Mouse (Mus musculus) limb, embryonic 12.5 days (tissue): ENCODE data around the gene Rd3. TPM values are rescaled to one million over a fixed set of nuclear protein-coding genes. Genes with fewer than 3 reads are reported as not detected.

Experiments
- ATAC-seq: fragments of 200-750 bp; cut with Nextera tagmentation; 2 replicates; pipeline ENCODE4 v1.8.0; 2017; ENCODE audit warnings: low read depth, moderate TSS enrichment; ENCODE audit not compliant: insufficient number of reproducible peaks, insufficient read depth, low FRiP score, low TSS enrichment
- H3K27ac ChIP-seq: fragments of 300-500 bp; sonication (generic); 2 replicates; pipeline ENCODE4 v1.5.1; 2016; ENCODE audit warnings: mild to moderate bottlenecking, moderate library complexity
- H3K27me3 ChIP-seq: fragments of 300-500 bp; sonication (generic); 2 replicates; pipeline ENCODE4 v1.6.1; 2016; ENCODE audit warnings: mild to moderate bottlenecking, moderate library complexity
- H3K36me3 ChIP-seq: fragments of 300-500 bp; sonication (generic); 2 replicates; pipeline ENCODE4 v1.6.1; 2016; ENCODE audit warnings: mild to moderate bottlenecking, moderate library complexity
- H3K4me1 ChIP-seq: fragments of 300-500 bp; sonication (generic); replicated peaks from 2 replicates; pipeline ENCODE4 v1.6.1; 2016
- H3K4me2 ChIP-seq: fragments of 300-500 bp; sonication (generic); 2 replicates; pipeline ENCODE4 v1.6.1; 2016; ENCODE audit warnings: mild to moderate bottlenecking, moderate library complexity
- H3K4me3 ChIP-seq: fragments of 300-500 bp; sonication (generic); replicated peaks from 2 replicates; pipeline ENCODE4 v1.5.1; 2016; ENCODE audit warnings: mild to moderate bottlenecking
- H3K9ac ChIP-seq: fragments of 300-500 bp; sonication (generic); replicated peaks from 2 replicates; pipeline ENCODE4 v1.6.1; 2016; ENCODE audit warnings: mild to moderate bottlenecking, moderate library complexity
- H3K9me3 ChIP-seq: fragments of 300-500 bp; sonication (generic); 2 replicates; pipeline ENCODE4 v1.6.1; 2016; ENCODE audit warnings: mild to moderate bottlenecking, moderate library complexity
- WGBS: fragments of 180-500 bp; shearing (Covaris S2); methylation state at CpG from one replicate; pipeline ENCODE4 v1.1.7; 2016; 5-methylcytosine and 5-hydroxymethylcytosine counted together
- polyA plus RNA-seq: library from polyadenylated mRNA; unstranded; fragments of >200 nt; fragmentation: Nextera tagmentation; extraction: Ambion mirVana; gene quantifications from 2 replicates; pipeline ENCODE4 v1.2.1, GENCODE M21; 2016

The Rd3 gene
- polyA plus RNA-seq, 1 experiment from 2014 or later, result 0.49 TPM

- Histone ChIP-seq H3K27ac (no peak overlapping the region), H3K9me3 (no peaks in the 10 kb centered on the region), H3K4me2 (no peak overlapping the region), H3K9ac (no peak overlapping the region), H3K4me3 (no peak overlapping the region), H3K4me1 (no peaks in the 10 kb centered on the region), H3K36me3 (no peaks in the 10 kb centered on the region), H3K27me3 (no peaks in the 10 kb centered on the region)
- no peak for ATAC-seq
- WGBS, result 78% methylated on average over 2 of the region's 2 CpGs
These were observed 30.3 kb upstream of the Rd3 start for GRCm38 (mm10) chr1:191946835-191947234.

DNA sequence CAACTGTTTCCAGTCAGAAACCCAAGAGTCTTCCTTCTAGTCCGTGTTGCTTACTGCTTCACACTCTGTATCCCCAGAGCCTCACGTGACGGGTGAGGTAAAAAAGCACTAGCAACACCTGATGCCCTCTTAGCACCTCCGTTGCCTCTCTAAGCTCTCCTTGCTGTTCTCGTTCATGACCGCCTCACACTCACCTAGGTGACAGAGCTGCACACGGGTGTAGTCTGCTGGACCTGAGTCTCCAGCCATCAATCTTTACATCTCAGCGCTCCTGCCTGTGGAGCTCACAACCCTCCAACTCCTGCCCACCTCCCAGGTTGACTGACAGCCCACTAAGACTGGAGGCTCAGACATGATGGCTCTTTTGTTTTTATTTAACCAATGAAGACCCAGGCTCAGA is 29.4 kb upstream of the Rd3 start:
- no peak for ATAC-seq
- H3K36me3 ChIP-seq, result no peaks in the 10 kb centered on the region
- no peaks in the 10 kb centered on the region for H3K27me3 ChIP-seq
- H3K4me1 ChIP-seq, result no peaks in the 10 kb centered on the region
- no peak overlapping the region for H3K4me3 ChIP-seq
- H3K9me3 ChIP-seq, result no peaks in the 10 kb centered on the region
- no peak overlapping the region for H3K4me2 ChIP-seq
- H3K9ac ChIP-seq, result no peak overlapping the region
- H3K27ac ChIP-seq, result no peak overlapping the region
- WGBS, result 77% methylated on average over 8 of the region's 8 CpGs

GRCm38 (mm10) chr1:191948600-191948999 is 28.6 kb upstream of the Rd3 start:
- Histone ChIP-seq H3K4me2 (no peak overlapping the region), H3K36me3 (no peaks in the 10 kb centered on the region), H3K27me3 (no peaks in the 10 kb centered on the region), H3K27ac (no peak overlapping the region), H3K9ac (no peak overlapping the region), H3K4me3 (no peak overlapping the region), H3K4me1 (no peaks in the 10 kb centered on the region), H3K9me3 (no peaks in the 10 kb centered on the region)
- no peak for ATAC-seq
- WGBS, result 77% methylated on average over 8 of the region's 8 CpGs

DNA sequence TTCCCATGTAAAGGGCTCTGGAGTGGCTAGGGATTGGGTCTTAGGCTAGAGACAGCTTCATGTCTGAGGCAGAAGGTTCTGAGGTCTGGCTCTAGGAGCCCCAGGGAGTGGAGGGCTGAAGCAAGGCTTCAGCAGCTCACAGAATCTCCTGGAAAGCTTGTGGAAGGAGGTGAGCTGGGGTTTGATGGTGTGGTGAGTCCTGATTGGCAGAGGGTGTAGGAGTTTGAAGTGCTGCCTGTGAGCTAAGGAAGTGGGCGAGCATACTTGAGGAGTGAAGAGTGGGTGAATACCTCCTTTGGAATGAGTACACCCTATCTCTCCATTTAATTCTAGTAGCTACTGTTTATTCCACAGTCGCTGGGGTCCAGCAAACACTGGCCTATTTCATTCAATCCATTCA is 26.6 kb upstream of the Rd3 start:
- no peaks in the 10 kb centered on the region for H3K27me3 ChIP-seq

DNA sequence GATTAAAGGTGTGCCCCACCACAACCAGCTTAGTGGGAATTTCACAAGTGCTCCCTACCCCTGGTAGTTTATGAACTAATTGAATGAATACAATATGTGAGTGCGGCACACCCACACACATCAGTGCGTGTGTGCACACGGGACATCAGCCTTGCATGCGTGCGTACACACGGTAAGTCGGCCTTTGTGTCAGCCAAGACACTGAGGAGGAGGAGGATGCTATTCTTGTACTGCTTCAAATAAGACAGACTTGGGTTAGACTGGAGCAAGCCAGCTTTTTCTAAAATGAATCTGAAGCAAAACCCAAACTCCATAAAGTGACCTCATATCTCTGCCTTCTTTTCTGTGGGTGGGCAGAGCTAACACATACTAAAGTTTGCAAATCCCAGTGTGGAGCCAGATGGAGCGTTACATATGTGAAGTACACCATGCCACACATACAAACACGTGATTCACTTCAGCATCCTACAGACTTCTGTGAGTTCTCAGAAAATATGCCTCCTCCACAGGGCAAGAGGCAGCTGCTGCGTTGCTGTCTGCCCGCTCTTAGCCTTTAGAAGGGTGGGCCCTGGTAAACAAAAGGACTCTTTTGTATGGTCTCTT is 24.3 kb upstream of the Rd3 start:
- no peaks in the 10 kb centered on the region for H3K4me1 ChIP-seq
- WGBS, result 93% methylated on average over 11 of the region's 11 CpGs
- H3K36me3 ChIP-seq, result no peaks in the 10 kb centered on the region
- no peaks in the 10 kb centered on the region for H3K9me3 ChIP-seq
- H3K27ac ChIP-seq, result no peak overlapping the region
- ATAC-seq, result no peak
- no peak overlapping the region for H3K9ac ChIP-seq
- no peak overlapping the region for H3K4me3 ChIP-seq
- H3K27me3 ChIP-seq, result no peaks in the 10 kb centered on the region
- no peak overlapping the region for H3K4me2 ChIP-seq

More for the DNA sequence above, 26.6 kb upstream of the Rd3 start:
- Histone ChIP-seq H3K9ac (no peak overlapping the region), H3K27ac (no peak overlapping the region), H3K4me3 (no peak overlapping the region), H3K4me1 (no peaks in the 10 kb centered on the region), H3K4me2 (no peak overlapping the region), H3K36me3 (no peaks in the 10 kb centered on the region), H3K9me3 (no peaks in the 10 kb centered on the region)
- WGBS, result 56% methylated on average over 2 of the region's 2 CpGs
- no peak for ATAC-seq

GRCm38 (mm10) chr1:191955101-191955500 is 22.1 kb upstream of the Rd3 start:
- H3K9ac ChIP-seq, result no peak overlapping the region
- no peaks in the 10 kb centered on the region for H3K9me3 ChIP-seq
- H3K27ac ChIP-seq, result no peak overlapping the region
- ATAC-seq, result no peak
- no peaks in the 10 kb centered on the region for H3K27me3 ChIP-seq
- no peak overlapping the region for H3K4me3 ChIP-seq
- no peaks in the 10 kb centered on the region for H3K4me1 ChIP-seq
- WGBS, result 62% methylated on average over 3 of the region's 3 CpGs
- no peak overlapping the region for H3K4me2 ChIP-seq
- no peaks in the 10 kb centered on the region for H3K36me3 ChIP-seq

DNA sequence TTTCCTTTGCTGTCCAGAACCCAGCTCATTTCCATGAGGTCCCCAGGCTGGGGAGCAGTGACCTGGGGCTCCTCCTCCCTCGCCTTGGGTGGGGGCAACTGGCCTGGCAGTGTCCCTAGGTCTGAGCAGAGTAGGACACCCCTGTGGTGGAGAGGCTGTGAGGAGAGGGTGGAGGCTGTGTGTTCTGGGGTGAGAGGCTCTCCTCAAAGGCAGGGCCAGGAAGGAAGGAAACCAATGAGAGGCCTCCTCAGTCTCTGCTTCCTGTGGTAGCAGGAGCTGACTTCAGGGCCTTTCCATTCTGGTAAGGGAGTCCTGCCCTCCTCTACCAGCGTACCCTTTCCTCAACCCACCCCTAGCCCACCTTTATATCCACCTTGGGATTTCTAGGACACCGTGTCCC is 20.9 kb upstream of the Rd3 start:
- H3K27me3 ChIP-seq, result no peaks in the 10 kb centered on the region
- H3K4me2 ChIP-seq, result no peak overlapping the region
- no peak overlapping the region for H3K4me3 ChIP-seq
- 70% methylated on average over 3 of the region's 3 CpGs for WGBS
- no peaks in the 10 kb centered on the region for H3K9me3 ChIP-seq
- H3K36me3 ChIP-seq, result no peaks in the 10 kb centered on the region
- no peak overlapping the region for H3K27ac ChIP-seq
- H3K9ac ChIP-seq, result no peak overlapping the region
- no peaks in the 10 kb centered on the region for H3K4me1 ChIP-seq
- no peak for ATAC-seq

DNA sequence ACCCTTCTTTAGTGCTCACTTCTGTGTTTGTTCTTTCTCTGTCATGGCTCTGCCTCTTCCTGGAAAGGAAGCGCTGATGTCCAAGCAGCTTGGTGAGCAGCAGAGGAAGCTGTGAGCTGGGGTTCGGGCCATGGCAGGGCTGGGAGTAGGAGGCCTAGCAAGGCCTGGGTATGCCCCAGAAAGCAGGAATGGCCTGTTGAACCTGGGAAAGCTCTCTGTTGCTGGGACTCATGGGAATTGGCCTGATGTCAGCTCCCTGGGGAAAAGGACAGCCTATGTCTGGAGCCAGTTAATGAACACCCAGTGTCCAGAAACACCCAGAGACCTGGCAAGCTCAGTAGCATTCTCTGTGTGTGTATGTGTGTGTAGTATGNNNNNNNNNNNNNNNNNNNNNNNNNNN is 20.3 kb upstream of the Rd3 start:
- H3K9me3 ChIP-seq, result no peaks in the 10 kb centered on the region
- WGBS, result 89% methylated on average over 2 of the region's 2 CpGs
- no peak overlapping the region for H3K9ac ChIP-seq
- no peaks in the 10 kb centered on the region for H3K36me3 ChIP-seq
- no peak overlapping the region for H3K27ac ChIP-seq
- H3K27me3 ChIP-seq, result no peaks in the 10 kb centered on the region
- H3K4me1 ChIP-seq, result no peaks in the 10 kb centered on the region
- H3K4me2 ChIP-seq, result no peak overlapping the region
- H3K4me3 ChIP-seq, result no peak overlapping the region
- no peak for ATAC-seq

GRCm38 (mm10) chr1:191957321-191957720 is 19.8 kb upstream of the Rd3 start:
- H3K9me3 ChIP-seq, result no peaks in the 10 kb centered on the region
- H3K4me3 ChIP-seq, result no peak overlapping the region
- no peak overlapping the region for H3K27ac ChIP-seq
- no peak overlapping the region for H3K9ac ChIP-seq
- H3K4me2 ChIP-seq, result no peak overlapping the region
- ATAC-seq, result no peak
- WGBS, result 97% methylated on average over 3 of the region's 3 CpGs
- no peaks in the 10 kb centered on the region for H3K4me1 ChIP-seq
- no peaks in the 10 kb centered on the region for H3K27me3 ChIP-seq
- no peaks in the 10 kb centered on the region for H3K36me3 ChIP-seq

- no peak for ATAC-seq
- Histone ChIP-seq H3K9me3 (no peaks in the 10 kb centered on the region), H3K4me2 (no peak overlapping the region), H3K36me3 (no peaks in the 10 kb centered on the region), H3K27me3 (no peaks in the 10 kb centered on the region), H3K27ac (no peak overlapping the region), H3K9ac (no peak overlapping the region), H3K4me3 (no peak overlapping the region), H3K4me1 (no peaks in the 10 kb centered on the region; the same call in 1 of the 2 replicates)
- WGBS, result 50% methylated on average over 2 of the region's 2 CpGs
These were observed 16.2 kb upstream of the Rd3 start for GRCm38 (mm10) chr1:191960946-191961345.

- 81% methylated on average over 3 of the region's 3 CpGs for WGBS
- ATAC-seq, result no peak
- H3K27me3 ChIP-seq, result no peaks in the 10 kb centered on the region
- H3K4me3 ChIP-seq, result no peak overlapping the region
- H3K36me3 ChIP-seq, result no peaks in the 10 kb centered on the region
- H3K27ac ChIP-seq, result no peak overlapping the region
- no peaks in the 10 kb centered on the region; the same call in 1 of the 2 replicates for H3K4me1 ChIP-seq
- no peak overlapping the region for H3K4me2 ChIP-seq
- H3K9ac ChIP-seq, result no peak overlapping the region
- H3K9me3 ChIP-seq, result no peaks in the 10 kb centered on the region
These were observed 13.8 kb upstream of the Rd3 start for GRCm38 (mm10) chr1:191963413-191963812.
